Mouse (Mus musculus): Measurements from ENCODE around the gene Col1a1. TPM values are rescaled to one million over a fixed set of nuclear protein-coding genes. Genes with fewer than 3 reads are reported as not detected.

Gene Col1a1
- polyA plus RNA-seq, 1 experiment from 2014 or later: 111 TPM

DNA sequence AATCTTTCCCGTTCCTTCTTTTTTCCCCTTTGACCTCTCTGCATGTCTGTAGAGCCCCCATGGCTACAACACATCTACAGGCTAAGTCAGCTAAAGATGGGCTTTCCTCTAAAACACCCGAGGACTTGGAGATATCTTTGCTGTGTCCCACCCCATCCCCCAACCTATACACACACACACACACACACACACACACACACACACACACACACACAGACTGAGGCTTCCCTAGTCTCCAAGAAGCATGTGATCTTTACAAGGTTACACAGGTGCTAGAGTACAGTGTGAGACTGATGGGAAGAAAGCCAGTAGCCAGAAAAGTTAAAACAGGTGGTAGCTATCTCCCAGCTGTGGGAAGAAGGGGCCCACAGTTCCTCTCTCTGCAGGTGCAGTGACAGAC lies 50.4 kb downstream of the Col1a1 start:
- no peak overlapping the region for H3K9ac ChIP-seq (ENCODE audit: low read length)
- WGBS: 83% methylated on average over 2 of the region's 2 CpGs
- H3K27ac ChIP-seq (ENCODE audit: low read depth, low read length): no peak overlapping the region
- peaks cover 14% of the 10 kb centered on the region for H3K4me1 ChIP-seq (ENCODE audit: control insufficient read depth, insufficient read depth, low read length)
- DNase-seq (ENCODE audit: low spot score) (no peak), ATAC-seq (ENCODE audit: insufficient read depth, low FRiP score, low TSS enrichment) (no peak)
- no peaks in the 10 kb centered on the region for H3K9me3 ChIP-seq (ENCODE audit: control insufficient read depth, low read length)
- no peaks in the 10 kb centered on the region for H3K27me3 ChIP-seq (ENCODE audit: control insufficient read depth, insufficient read depth, low read length)
- no peak overlapping the region for H3K4me3 ChIP-seq (ENCODE audit: low read depth, low read length)
- no peaks in the 10 kb centered on the region for H3K36me3 ChIP-seq (ENCODE audit: control insufficient read depth, insufficient read depth, low read length)
- no peak overlapping the region for H3K4me2 ChIP-seq (ENCODE audit: low read depth)

DNA sequence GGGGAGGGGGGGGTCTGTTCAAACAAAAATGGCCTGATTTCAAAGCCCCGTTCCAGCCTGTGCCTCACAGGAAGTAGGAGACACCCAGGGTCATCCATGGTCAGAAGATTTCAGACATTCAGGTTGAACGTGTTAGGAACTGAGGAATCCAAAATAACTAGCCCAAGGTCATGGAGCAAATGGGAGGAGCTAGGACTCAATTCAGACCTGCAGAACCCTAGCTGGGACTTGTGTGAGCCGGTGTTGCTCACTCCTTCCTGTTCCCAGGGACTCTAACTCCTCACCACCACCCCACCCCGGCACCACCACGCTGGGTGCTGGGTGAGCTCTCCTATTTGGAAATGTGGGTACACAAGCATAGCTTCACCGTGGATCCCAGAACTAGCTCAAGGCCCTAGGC lies 51.3 kb downstream of the Col1a1 start:
- no peak for DNase-seq (ENCODE audit: low spot score)
- no peaks in the 10 kb centered on the region for H3K36me3 ChIP-seq (ENCODE audit: control insufficient read depth, insufficient read depth, low read length)
- H3K9ac ChIP-seq (ENCODE audit: low read length): no peak overlapping the region
- peaks cover 14% of the 10 kb centered on the region for H3K4me1 ChIP-seq (ENCODE audit: control insufficient read depth, insufficient read depth, low read length)
- H3K9me3 ChIP-seq (ENCODE audit: control insufficient read depth, low read length): no peaks in the 10 kb centered on the region
- no peak for ATAC-seq (ENCODE audit: insufficient read depth, low FRiP score, low TSS enrichment)
- H3K27ac ChIP-seq (ENCODE audit: low read depth, low read length): no peak overlapping the region
- no peaks in the 10 kb centered on the region for H3K27me3 ChIP-seq (ENCODE audit: control insufficient read depth, insufficient read depth, low read length)
- no peak overlapping the region for H3K4me2 ChIP-seq (ENCODE audit: low read depth)
- 60% methylated on average over 6 of the region's 6 CpGs for WGBS
- no peak overlapping the region for H3K4me3 ChIP-seq (ENCODE audit: low read depth, low read length)

DNA sequence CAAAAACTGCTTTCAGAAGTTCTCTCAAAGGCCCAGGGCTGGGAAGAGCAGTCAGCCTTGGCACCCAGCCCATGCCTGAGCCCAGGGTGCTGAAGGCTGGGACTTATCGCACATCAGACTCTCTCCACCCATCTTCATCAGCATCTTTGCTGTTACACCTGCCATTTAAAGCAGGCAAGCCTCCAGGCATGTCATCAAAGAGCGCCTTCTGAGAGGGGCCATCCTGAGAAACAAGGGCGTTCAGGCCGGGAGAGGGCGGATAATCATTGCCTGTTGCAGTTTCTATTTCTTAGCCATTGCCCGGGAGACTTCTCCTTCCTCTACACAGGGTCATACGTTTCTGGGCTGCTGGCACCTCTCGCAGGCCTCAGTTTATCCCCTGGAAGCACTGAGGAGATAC lies 51.8 kb downstream of the Col1a1 start:
- Histone ChIP-seq H3K27ac (ENCODE audit: low read depth, low read length) (no peak overlapping the region), H3K9me3 (ENCODE audit: control insufficient read depth, low read length) (no peaks in the 10 kb centered on the region), H3K27me3 (ENCODE audit: control insufficient read depth, insufficient read depth, low read length) (no peaks in the 10 kb centered on the region), H3K4me3 (ENCODE audit: low read depth, low read length) (no peak overlapping the region), H3K4me2 (ENCODE audit: low read depth) (no peak overlapping the region), H3K4me1 (ENCODE audit: control insufficient read depth, insufficient read depth, low read length) (peaks cover 18% of the 10 kb centered on the region), H3K9ac (ENCODE audit: low read length) (no peak overlapping the region), H3K36me3 (ENCODE audit: control insufficient read depth, insufficient read depth, low read length) (no peaks in the 10 kb centered on the region)
- 83% methylated on average over 8 of the region's 8 CpGs for WGBS
- DNase-seq (ENCODE audit: low spot score): no peak
- no peak for ATAC-seq (ENCODE audit: insufficient read depth, low FRiP score, low TSS enrichment)

DNA sequence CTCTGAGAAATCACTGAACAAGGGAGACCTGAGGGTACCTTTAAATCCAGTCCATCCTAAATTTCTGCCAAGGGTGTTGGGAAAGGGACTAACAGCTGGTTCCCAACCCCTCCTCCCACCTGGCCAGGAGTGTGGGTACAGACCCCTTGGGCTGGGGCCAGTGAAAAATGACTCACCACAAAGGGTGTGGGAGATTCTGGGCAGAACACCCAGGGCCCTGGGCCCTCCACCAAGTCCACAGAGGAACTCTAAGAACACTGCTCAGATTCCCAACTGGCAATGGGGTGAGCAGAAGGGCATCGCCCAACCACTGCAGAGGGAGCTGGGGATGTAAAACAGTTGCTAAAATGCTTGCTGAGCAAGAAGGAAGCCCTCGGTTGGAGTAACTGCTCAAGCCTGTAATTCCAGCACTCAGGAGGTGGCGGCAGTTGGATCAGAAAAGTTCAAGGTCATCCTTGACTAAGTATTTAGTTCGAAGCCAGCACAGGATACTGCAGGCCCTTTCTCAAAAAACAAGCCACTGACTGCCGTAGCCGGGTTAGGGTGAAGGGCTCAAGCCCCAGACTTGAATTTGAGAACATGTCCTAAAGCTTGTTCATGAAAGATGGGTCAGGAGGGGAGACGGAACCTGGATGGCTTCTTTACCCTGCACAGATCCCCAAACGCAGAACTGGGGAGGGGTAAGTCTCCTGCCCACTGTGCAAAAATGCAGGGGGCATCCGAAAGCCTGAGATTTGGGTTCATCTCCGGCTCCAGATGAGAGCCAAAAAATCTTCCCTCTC lies 52.9 kb downstream of the Col1a1 start:
- peak overlapping the region; percentile 80 for H3K27ac ChIP-seq (ENCODE audit: low read depth, low read length)
- H3K9me3 ChIP-seq (ENCODE audit: control insufficient read depth, low read length): no peaks in the 10 kb centered on the region
- ATAC-seq (ENCODE audit: insufficient read depth, low FRiP score, low TSS enrichment): no peak
- H3K4me1 ChIP-seq (ENCODE audit: control insufficient read depth, insufficient read depth, low read length): peaks cover 29% of the 10 kb centered on the region
- peak overlapping the region; percentile 46 for H3K4me3 ChIP-seq (ENCODE audit: low read depth, low read length)
- no peak for DNase-seq (ENCODE audit: low spot score)
- H3K27me3 ChIP-seq (ENCODE audit: control insufficient read depth, insufficient read depth, low read length): no peaks in the 10 kb centered on the region
- peak overlapping the region; percentile 76 for H3K9ac ChIP-seq (ENCODE audit: low read length)
- H3K36me3 ChIP-seq (ENCODE audit: control insufficient read depth, insufficient read depth, low read length): no peaks in the 10 kb centered on the region
- 22% methylated on average over 10 of the region's 10 CpGs for WGBS
- H3K4me2 ChIP-seq (ENCODE audit: low read depth): peak overlapping the region; percentile 100

DNA sequence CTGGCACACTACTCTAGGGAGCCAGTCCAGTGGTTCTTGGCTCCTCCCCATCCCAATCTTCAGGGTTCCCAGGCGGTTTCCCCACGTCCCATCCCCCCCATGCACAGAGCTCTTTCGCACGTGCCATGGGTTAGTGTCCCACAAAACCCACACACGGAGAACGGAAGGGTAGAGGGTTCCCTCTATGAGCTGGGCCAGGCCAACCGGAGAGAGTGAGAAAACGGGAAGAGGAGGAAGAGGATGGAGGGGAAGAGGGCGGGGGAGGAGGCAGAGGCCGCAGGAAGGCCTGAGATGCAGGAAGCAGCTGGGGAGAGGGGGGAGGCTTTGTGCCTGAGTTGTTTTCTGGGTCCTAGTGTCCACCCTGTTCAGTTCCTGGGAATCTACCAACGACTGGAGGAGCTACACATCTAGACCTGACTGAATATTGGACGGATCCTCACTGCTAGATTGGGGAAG lies 53.6 kb downstream of the Col1a1 start:
- H3K9ac ChIP-seq (ENCODE audit: low read length): peak overlapping the region; percentile 76
- H3K9me3 ChIP-seq (ENCODE audit: control insufficient read depth, low read length): no peaks in the 10 kb centered on the region
- H3K36me3 ChIP-seq (ENCODE audit: control insufficient read depth, insufficient read depth, low read length): no peaks in the 10 kb centered on the region
- peak overlapping the region; percentile 100 for H3K4me2 ChIP-seq (ENCODE audit: low read depth)
- peak overlapping the region; percentile 46 for H3K4me3 ChIP-seq (ENCODE audit: low read depth, low read length)
- WGBS: 2% methylated on average over 12 of the region's 12 CpGs
- ATAC-seq (ENCODE audit: insufficient read depth, low FRiP score, low TSS enrichment) (peak; percentile 51), DNase-seq (ENCODE audit: low spot score) (peak; percentile 86)
- H3K27ac ChIP-seq (ENCODE audit: low read depth, low read length): peak overlapping the region; percentile 80
- H3K4me1 ChIP-seq (ENCODE audit: control insufficient read depth, insufficient read depth, low read length): peaks cover 35% of the 10 kb centered on the region
- no peaks in the 10 kb centered on the region for H3K27me3 ChIP-seq (ENCODE audit: control insufficient read depth, insufficient read depth, low read length)

DNA sequence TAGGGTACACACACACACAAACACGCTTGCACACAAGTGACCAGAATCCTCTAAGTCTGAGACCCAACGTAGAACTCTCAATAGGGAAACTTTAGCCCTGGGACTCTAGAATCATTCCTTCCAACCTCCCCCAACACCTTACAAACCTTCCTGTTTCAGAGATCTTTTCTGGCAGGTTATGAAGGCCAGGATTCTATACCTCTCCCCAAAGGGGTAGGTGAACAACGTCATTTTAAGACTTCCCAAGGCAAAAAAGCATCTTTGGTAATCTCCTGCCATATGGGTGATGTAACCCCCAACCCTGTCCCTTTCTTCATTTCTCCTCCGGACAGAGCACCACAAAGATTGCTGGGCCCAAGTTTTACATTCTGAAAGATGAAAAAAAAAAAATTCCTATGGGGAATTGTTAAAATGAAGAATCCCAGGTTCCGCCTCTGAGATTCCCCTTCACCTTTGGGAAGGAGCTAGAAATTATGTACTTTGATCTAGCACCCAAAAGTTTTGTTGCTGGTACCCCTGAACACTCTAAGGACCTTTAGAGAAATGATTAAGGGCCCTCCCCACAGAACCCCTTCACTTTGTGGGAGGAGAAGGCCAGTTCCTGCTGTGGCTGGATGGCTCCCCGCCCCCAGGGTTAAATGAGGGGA lies 54.2 kb downstream of the Col1a1 start:
- no peaks in the 10 kb centered on the region for H3K36me3 ChIP-seq (ENCODE audit: control insufficient read depth, insufficient read depth, low read length)
- H3K4me3 ChIP-seq (ENCODE audit: low read depth, low read length): peak overlapping the region; percentile 98
- 49% methylated on average over 6 of the region's 6 CpGs for WGBS
- no peaks in the 10 kb centered on the region for H3K27me3 ChIP-seq (ENCODE audit: control insufficient read depth, insufficient read depth, low read length)
- peak overlapping the region; percentile 89 for H3K27ac ChIP-seq (ENCODE audit: low read depth, low read length)
- no peaks in the 10 kb centered on the region for H3K9me3 ChIP-seq (ENCODE audit: control insufficient read depth, low read length)
- DNase-seq (ENCODE audit: low spot score) (no peak), ATAC-seq (ENCODE audit: insufficient read depth, low FRiP score, low TSS enrichment) (no peak)
- H3K9ac ChIP-seq (ENCODE audit: low read length): peak overlapping the region; percentile 96
- H3K4me2 ChIP-seq (ENCODE audit: low read depth): peak overlapping the region; percentile 100
- peaks cover 42% of the 10 kb centered on the region for H3K4me1 ChIP-seq (ENCODE audit: control insufficient read depth, insufficient read depth, low read length)

DNA sequence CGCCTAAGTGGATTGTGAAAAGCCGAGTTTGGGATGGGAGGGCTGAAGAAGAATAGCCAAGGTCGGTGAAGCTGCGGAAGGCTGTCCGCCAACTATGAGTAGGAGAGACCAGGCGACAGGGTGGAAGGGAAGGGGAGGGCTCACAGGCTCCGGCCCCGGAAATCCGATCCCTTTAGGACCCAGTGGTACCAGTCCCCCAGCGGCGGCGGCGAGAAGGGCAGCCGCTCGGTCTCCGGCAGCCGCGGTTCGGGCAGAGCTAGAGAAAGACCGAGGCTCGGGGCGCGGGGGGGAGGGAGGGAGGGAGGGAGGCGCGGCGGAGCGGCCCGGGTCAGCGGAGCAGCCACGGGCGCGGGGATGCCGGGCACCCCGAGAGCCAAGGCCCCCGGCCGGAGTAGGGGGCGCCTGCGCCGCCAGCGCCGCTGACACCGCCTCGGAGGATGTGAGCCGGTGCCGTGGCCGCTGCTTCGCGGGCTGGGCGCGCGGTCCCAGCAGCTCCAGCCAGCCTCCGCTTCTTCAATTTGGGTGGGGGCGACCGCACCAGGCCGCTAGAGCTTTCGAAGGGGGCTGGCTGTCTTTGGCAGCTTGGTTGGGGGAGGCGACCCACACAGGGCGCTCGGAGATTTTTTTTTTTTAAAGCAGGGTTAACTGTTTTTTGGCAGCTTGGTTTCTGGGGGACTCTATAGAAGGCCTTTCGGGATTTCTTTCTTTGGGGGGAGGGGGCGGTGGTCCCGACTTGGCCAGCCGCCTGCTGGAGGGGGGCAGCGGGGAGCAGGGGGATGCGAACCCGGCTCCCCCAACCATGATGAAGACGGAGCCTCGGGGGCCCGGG lies 54.9 kb downstream of the Col1a1 start, which contains the start of gene Ppp1r9b:
Ppp1r9b (plus strand) TSS at position 287 of the 829 bp plus-strand sequence.
- H3K36me3 ChIP-seq (ENCODE audit: control insufficient read depth, insufficient read depth, low read length): no peaks in the 10 kb centered on the region
- under 1% methylated on average over 44 of the region's 69 CpGs for WGBS

DNA sequence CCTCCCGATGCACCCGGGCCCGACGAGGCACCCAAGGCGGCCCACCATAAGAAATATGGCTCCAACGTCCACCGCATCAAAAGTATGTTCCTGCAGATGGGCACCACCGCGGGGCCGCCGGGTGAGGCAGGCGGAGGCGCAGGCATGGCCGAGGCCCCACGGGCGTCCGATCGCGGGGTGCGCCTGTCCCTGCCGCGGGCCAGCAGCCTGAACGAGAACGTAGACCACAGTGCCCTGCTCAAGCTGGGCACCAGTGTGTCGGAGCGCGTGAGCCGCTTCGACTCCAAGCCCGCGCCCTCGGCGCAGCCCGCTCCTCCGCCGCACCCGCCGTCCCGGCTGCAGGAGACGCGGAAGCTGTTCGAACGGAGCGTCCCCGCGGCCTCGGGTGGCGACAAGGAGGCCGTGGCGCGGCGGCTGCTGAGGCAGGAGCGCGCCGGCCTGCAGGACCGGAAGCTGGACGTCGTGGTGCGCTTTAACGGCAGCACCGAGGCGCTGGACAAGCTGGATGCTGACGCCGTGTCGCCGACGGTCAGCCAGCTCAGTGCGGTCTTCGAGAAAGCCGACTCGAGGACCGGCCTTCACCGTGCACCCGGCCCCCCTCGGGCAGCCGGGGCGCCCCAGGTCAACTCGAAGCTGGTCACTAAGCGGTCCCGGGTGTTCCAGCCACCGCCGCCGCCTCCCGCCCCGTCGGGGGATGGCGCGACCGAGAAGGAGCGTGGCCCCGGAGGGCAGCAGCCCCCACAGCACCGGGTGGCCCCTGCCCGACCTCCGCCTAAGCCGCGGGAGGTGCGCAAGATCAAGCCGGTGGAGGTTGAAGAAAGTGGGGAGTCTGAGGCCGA lies 55.8 kb downstream of the Col1a1 start:
- H3K4me1 ChIP-seq (ENCODE audit: control insufficient read depth, insufficient read depth, low read length): peaks cover 51% of the 10 kb centered on the region

More for the DNA sequence above, 54.9 kb downstream of the Col1a1 start, which contains the start of gene Ppp1r9b:
- Histone ChIP-seq H3K27me3 (ENCODE audit: control insufficient read depth, insufficient read depth, low read length) (no peaks in the 10 kb centered on the region), H3K27ac (ENCODE audit: low read depth, low read length) (peak within 1 kb of the TSS; percentile 89), H3K4me1 (ENCODE audit: control insufficient read depth, insufficient read depth, low read length) (peaks cover 47% of the 10 kb centered on the region), H3K9ac (ENCODE audit: low read length) (peak within 1 kb of the TSS; percentile 96), H3K4me3 (ENCODE audit: low read depth, low read length) (peak within 1 kb of the TSS; percentile 98), H3K4me2 (ENCODE audit: low read depth) (peak within 1 kb of the TSS; percentile 100), H3K9me3 (ENCODE audit: control insufficient read depth, low read length) (no peaks in the 10 kb centered on the region)
- ATAC-seq (ENCODE audit: insufficient read depth, low FRiP score, low TSS enrichment) (peak; percentile 81), DNase-seq (ENCODE audit: low spot score) (peak; percentile 93)

More for the DNA sequence above, 55.8 kb downstream of the Col1a1 start:
- WGBS: under 1% methylated on average over 89 of the region's 99 CpGs
- H3K9me3 ChIP-seq (ENCODE audit: control insufficient read depth, low read length): no peaks in the 10 kb centered on the region
- peak overlapping the region; percentile 100 for H3K4me2 ChIP-seq (ENCODE audit: low read depth)
- peak overlapping the region; percentile 89 for H3K27ac ChIP-seq (ENCODE audit: low read depth, low read length)
- peak overlapping the region; percentile 96 for H3K9ac ChIP-seq (ENCODE audit: low read length)
- no peaks in the 10 kb centered on the region for H3K27me3 ChIP-seq (ENCODE audit: control insufficient read depth, insufficient read depth, low read length)
- peak overlapping the region; percentile 98 for H3K4me3 ChIP-seq (ENCODE audit: low read depth, low read length)
- no peaks in the 10 kb centered on the region for H3K36me3 ChIP-seq (ENCODE audit: control insufficient read depth, insufficient read depth, low read length)
- ATAC-seq (ENCODE audit: insufficient read depth, low FRiP score, low TSS enrichment): no peak
- peak; percentile 53 for DNase-seq (ENCODE audit: low spot score)

Data from neural tube, embryonic 11.5 days (tissue).